Mouse (Mus musculus) myocyte (in vitro differentiated cells): ENCODE data around the gene Arntl2.

Experiments used
- CEBPB ChIP-seq: IDR thresholded peaks from 2 replicates; pipeline ENCODE4 v1.6.1; 2011; ENCODE audit warnings: mild to moderate bottlenecking, moderate library complexity; ENCODE audit not compliant: poor library complexity, insufficient read depth, severe bottlenecking
- E2F4 ChIP-seq: IDR thresholded peaks from one replicate; pipeline ENCODE4 v1.6.1; 2011; ENCODE audit warnings: mild to moderate bottlenecking, control low read depth, moderate library complexity; ENCODE audit not compliant: insufficient read depth
- MAX ChIP-seq: IDR thresholded peaks from one replicate; pipeline ENCODE4 v1.6.1; 2011; ENCODE audit warnings: low read depth, mild to moderate bottlenecking, control low read depth
- MYOD1 ChIP-seq, 3 experiments: IDR thresholded peaks; one replicate each; pipeline ENCODE4 v1.6.1; 2011; ENCODE audit warnings: control low read depth in 2 of 3, low read depth in 2 of 3, mild to moderate bottlenecking in 2 of 3, moderate library complexity in 1 of 3; ENCODE audit not compliant: insufficient read length in 2 of 3, control insufficient read depth in 1 of 3
- MYOG ChIP-seq, 3 experiments: IDR thresholded peaks; one replicate each; pipeline ENCODE4 v1.6.1; 2011; ENCODE audit warnings: control low read depth in 2 of 3, low read depth in 2 of 3, mild to moderate bottlenecking in 2 of 3; ENCODE audit not compliant: insufficient read length in 2 of 3, control insufficient read depth in 1 of 3, insufficient read depth in 1 of 3
- POLR2A ChIP-seq: IDR thresholded peaks from one replicate; pipeline ENCODE4 v1.6.1; 2011; ENCODE audit warnings: low read depth, mild to moderate bottlenecking, control low read depth, moderate library complexity; ENCODE audit not compliant: insufficient read length
- POLR2AphosphoS2 ChIP-seq: IDR thresholded peaks from one replicate; pipeline ENCODE4 v1.6.1; 2011; ENCODE audit warnings: low read depth, control low read depth; ENCODE audit not compliant: insufficient read length
- REST ChIP-seq: IDR thresholded peaks from one replicate; pipeline ENCODE4 v1.6.1; 2011; ENCODE audit warnings: mild to moderate bottlenecking, control low read depth, moderate library complexity; ENCODE audit not compliant: insufficient read depth, insufficient read length
- TCF12 ChIP-seq: IDR thresholded peaks from one replicate; pipeline ENCODE4 v1.6.1; 2011; ENCODE audit warnings: mild to moderate bottlenecking, control low read depth; ENCODE audit not compliant: poor library complexity, insufficient read depth, severe bottlenecking
- USF1 ChIP-seq: IDR thresholded peaks from one replicate; pipeline ENCODE4 v1.6.1; 2011; ENCODE audit warnings: low read depth, mild to moderate bottlenecking, control low read depth, moderate library complexity

DNA sequence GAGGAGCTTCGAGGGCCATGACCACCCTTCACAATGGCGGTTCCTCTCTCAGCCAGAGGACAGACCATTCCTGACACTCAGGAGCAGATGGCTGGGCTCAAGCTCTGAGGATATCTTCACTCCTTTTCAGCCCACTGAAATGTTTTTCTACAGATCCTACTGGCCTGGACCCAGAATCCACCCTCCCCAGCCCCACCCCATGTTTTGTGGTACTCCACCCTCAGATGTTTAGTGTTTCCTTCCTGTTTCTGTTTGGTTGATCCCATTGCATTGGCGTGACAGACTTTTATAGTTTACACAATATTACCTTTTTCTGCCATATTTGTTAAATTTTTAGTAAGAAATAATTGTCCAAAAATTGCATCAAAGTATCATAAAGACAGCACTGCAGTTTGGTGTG, 38.5 kb downstream of the Arntl2 start:
- TF ChIP-seq POLR2A (no peak), MYOG (IDR thresholded peaks at IDR 0.05; ENCODE audit: control insufficient read depth in 1 of 3, insufficient read depth in 1 of 3, insufficient read length in 2 of 3, low read depth in 2 of 3) (no peak), CEBPB (no peak), USF1 (no peak), MAX (no peak), POLR2AphosphoS2 (no peak), REST (no peak), TCF12 (no peak), MYOD1 (IDR thresholded peaks at IDR 0.05; ENCODE audit: control insufficient read depth in 1 of 3, insufficient read length in 2 of 3, low read depth in 2 of 3) (no peak), E2F4 (no peak)
